Mouse (Mus musculus) left cerebral cortex, postnatal 10 days (tissue): Measurements from ENCODE around the gene Chst11. TPM values are rescaled to one million over a fixed set of nuclear protein-coding genes. Genes with fewer than 3 reads are reported as not detected.

Experiments
- DNase-seq, 2 experiments: peaks; one replicate each; pipeline ENCODE4 v3.0.0; 2021 to 2022; ENCODE audit warnings: low spot score in 2 of 2, mixed read lengths in 1 of 2; ENCODE audit errors: extremely low spot score in 1 of 2
- intact Hi-C: fragments of 180-260 bp; cut with DNase I; formaldehyde crosslinking; loops from one replicate; pipeline ENCODE4 v1.15.1; 2025
- total RNA-seq, 2 experiments: library from RNA; stranded (reverse); gene quantifications; 2 replicates each; pipeline ENCODE4 v1.2.3; 2021

Gene Chst11
- total RNA-seq, 2 experiments from 2014 or later, result 27.3 to 27.8 TPM

GRCm38 (mm10) chr10:82986993-82987349, 1.7 kb downstream of the Chst11 start:
- no peak for DNase-seq
- intact Hi-C loops, result loop anchor here (5.0 kb wide), 3 partner anchors 40 to 205 kb away; no protein-coding TSS in a partner anchor

- intact Hi-C loops, result loop anchor here (5.0 kb wide), 3 partner anchors 40 to 205 kb away; no protein-coding TSS in a partner anchor
- no peak for DNase-seq
These were observed 2.1 kb downstream of the Chst11 start for GRCm38 (mm10) chr10:82987394-82987793.

DNA sequence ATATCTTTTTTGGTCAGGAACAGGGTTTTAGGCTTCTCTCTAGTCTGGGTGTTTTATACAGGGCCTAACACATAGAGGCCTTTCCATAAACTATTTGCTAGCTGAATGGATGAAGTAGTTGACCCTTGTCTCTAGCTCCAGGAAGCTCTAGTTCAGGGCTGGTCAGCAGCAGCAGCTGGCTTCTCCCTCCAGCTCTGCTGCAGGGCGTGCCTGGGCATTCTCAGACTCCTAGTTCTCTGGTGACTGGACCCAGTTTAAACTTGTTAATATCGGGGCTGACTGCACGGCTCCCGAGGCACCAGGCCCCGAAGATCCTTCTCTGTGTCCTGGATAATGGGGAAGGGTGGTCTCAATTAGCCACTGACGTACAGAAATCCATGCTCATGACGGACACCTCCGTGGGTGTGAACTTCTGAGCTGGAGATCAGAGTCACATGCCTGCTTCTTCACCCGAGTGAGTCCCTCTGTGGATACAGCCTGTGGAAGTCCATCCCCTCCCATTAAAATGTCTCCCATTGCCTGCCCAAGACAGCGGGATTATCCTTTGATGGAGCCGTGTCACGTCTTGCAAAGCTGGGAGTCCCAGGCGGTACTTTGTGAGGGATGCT, 4.2 kb downstream of the Chst11 start:
- no peak for DNase-seq
- intact Hi-C loops, result loop anchor here (5.0 kb wide), 3 partner anchors 38 to 203 kb away; no protein-coding TSS in a partner anchor

DNA sequence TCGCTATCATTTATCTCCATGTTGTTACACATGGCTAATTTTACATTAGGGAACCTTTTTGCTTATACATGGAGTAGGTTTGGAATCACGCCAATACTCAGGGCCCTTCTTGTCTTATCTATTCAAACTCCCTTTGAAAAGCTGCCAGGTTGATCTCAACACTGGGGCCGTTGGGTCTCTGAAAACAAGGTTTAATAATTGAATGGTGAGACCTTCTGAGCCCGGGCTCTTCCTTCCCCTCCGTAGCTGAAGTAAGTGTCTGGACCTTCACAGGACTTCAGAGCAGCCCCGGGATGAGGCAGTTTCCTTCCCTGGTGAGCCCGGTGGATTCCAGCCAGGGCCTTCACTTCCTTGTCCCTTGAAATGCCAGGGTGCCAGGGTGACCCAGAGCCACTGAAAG, 5.6 kb downstream of the Chst11 start:
- no peak for DNase-seq
- intact Hi-C loops, result no loop called here

GRCm38 (mm10) chr10:82991756-82992519, 6.6 kb downstream of the Chst11 start:
- no peak for DNase-seq
- intact Hi-C loops, result no loop called here

- DNase-seq, result no peak
- intact Hi-C loops, result no loop called here
These were observed 9.0 kb downstream of the Chst11 start for GRCm38 (mm10) chr10:82994284-82994683.

DNA sequence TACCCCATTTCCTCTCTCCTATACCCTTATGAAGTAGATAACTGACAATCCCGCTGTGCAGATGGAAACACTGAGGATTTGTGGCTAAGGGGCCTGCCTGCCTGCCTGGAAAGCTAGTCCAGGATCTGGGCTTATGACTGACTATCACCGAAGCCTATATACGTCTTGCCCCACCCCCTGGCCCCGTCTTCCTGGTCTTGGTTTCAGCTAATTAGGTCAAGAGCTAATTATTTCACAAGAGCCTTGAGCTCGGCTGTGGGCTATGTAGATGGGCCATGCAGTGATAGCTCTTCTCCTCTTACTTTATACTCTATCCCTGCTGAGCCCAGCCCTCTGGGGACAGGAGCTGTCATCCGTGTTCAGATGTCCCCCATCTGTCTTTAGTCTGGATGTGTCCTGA, 12.2 kb downstream of the Chst11 start:
- intact Hi-C loops, result no loop called here
- no peak for DNase-seq

GRCm38 (mm10) chr10:83000169-83000568, 14.9 kb downstream of the Chst11 start:
- no peak for DNase-seq
- intact Hi-C loops, result no loop called here

DNA sequence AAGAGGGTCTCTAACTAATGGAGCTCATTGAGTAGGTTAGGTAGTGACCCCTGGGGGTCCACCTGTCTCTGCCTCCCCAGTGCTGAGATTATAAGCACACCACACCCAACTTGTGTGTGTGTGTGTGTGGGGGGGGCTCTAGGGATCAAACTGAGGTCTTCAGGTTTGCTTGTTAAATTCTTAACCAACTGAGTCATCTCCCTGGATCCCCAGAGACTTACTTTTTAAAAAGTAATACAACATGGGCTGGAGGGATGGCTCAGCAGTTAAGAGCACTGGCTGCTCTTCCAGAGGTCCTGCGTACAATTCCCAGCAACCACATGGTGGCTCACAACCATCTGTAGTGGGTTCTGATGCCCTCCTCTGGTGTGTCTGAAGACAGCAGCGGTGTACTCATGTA, 15.4 kb downstream of the Chst11 start:
- no peak for DNase-seq
- intact Hi-C loops, result no loop called here

DNA sequence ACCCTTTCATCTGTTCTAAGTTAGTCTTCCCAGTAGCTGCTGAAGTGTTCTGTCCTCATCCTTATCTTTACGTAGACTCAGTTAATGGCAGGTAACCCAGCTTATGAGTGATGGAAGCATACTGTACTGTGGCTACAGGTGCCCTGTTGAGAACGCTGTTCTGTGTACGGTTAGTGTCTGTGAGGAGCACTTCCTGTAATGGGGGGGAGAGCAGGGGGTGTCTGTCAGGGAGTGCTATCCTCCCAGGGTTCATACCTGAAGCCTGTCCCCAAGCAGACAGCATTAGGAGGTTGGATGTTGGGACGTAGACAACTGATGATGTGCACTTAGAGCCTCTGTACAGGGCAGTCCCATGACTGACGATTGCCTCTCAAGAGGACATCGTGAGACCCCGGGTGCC, 18.6 kb downstream of the Chst11 start:
- no peak for DNase-seq
- intact Hi-C loops, result no loop called here

DNA sequence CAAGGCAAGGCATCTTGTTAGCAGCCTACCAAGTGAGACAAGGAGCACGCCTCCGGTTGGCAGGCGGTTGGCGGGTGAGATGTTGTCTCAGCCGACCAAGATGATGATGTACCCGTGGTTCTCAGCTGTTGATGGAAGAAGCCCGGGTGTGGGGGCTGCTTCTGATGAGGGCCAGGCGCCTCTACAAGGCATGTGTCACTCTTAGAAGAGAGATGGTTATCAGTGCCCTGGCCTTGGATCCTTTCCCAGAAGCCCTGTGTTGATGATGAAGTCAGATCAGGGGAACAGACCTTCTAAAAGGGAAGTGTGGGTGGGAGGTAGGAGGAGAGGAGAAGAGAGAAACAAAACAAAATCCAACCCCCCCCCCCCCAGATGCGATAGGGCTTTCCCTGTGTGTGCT, 19.1 kb downstream of the Chst11 start:
- peak in 1 of 2 experiments; percentile 55 for DNase-seq

DNA sequence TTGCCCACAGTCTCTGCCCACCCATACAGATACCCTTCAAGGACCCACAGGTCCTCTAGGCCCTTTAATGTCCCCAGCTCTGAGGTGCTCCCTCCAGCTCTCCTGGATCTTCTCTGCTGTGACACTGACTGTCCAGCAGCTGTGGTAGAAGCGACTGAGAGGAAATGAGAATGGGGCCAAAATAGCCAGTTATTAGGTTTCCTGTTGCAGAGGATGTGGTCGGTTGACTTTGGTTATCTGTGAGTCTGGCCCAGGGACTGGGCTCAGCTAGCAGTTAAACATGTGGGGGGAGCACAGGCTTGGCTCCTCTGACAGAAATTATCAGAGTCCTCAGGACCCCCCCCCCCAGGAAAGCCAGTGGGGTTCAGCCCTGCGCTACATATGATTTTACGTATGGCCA, 19.7 kb downstream of the Chst11 start:
- DNase-seq, result no peak
- intact Hi-C loops, result no loop called here

More for the DNA sequence above, 19.1 kb downstream of the Chst11 start:
- intact Hi-C loops, result no loop called here

DNA sequence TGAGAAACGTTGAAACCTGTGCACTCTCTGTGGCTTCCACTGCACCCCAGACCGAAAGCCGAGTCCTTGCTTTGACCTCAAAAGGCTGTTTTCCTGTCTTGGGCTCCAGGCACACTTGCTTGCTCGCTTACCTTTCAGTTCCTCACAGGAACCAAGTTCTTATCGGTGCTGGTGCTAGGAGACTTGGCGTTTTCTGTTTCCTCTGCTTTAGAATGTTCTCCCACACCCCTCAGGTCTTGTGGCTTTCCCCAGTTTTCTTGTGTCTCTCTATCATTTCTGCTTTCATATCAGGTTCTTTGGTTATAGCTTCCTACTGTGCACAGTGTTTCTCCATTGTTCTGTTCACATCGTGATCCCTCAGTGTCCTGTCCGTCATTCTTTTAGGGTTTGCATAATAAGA, 21.0 kb downstream of the Chst11 start:
- intact Hi-C loops, result no loop called here
- DNase-seq, result no peak

DNA sequence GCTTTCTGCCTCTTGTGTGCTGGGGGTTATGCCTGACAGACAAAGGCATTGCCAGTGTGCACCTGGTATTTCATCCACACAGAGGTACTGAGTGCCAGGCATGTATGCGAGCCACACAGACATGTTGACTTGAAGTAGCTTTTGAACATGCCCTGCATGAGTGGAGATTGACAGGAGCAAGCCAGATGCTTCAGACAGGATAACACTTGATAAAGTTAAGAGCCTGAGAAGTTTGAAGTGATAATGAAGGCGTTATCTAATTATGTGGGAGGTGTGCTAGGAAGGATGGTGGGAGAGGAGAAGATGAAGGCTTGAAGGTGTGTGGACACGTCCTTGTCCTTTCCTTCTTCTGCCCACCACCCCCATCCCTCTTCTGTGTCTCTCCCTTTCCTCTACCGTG, 28.7 kb downstream of the Chst11 start:
- intact Hi-C loops, result no loop called here
- DNase-seq, result no peak

GRCm38 (mm10) chr10:83015919-83016318, 30.6 kb downstream of the Chst11 start:
- intact Hi-C loops, result no loop called here
- no peak for DNase-seq

DNA sequence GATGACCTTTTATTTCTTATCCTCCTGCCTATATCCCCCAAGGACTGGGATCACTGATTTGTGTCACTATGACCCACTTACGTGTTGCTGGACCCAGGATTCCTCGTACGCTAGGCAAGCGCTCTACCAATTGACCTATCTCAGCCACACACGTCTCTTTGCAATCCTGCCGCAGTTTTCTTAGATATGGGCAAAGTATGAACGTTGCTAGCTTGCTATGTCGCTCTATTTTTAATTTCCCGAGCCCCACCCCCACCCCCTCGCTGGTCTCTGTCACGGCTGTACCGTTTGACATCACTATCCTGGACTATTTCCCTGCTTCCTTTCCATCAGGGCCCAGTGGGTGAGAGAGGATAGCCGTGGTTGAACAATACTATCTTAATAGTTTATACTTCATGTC, 31.5 kb downstream of the Chst11 start:
- intact Hi-C loops, result no loop called here
- DNase-seq, result no peak

- DNase-seq, result no peak
- intact Hi-C loops, result no loop called here
These were observed 32.6 kb downstream of the Chst11 start for GRCm38 (mm10) chr10:83017760-83018498.

DNA sequence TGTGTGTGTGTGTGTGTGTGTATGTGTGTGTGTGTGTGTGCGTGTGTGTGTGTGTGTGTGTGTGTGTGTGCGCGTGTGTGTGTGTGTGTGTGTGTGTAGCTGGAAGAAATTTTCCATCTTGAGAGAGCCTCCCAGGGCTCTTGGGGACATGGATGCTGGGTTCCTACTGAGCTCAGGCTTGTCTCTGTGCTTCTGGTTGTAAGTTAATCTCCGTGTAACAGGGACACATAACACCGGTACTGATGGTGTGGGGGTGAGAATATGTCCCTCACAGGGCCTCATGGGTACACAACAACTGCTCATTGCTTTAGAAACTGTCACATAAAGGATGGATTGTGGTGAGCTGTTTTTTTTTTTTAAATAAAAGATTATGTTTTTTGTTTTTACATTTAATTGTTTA, 33.2 kb downstream of the Chst11 start:
- no peak for DNase-seq
- intact Hi-C loops, result no loop called here

DNA sequence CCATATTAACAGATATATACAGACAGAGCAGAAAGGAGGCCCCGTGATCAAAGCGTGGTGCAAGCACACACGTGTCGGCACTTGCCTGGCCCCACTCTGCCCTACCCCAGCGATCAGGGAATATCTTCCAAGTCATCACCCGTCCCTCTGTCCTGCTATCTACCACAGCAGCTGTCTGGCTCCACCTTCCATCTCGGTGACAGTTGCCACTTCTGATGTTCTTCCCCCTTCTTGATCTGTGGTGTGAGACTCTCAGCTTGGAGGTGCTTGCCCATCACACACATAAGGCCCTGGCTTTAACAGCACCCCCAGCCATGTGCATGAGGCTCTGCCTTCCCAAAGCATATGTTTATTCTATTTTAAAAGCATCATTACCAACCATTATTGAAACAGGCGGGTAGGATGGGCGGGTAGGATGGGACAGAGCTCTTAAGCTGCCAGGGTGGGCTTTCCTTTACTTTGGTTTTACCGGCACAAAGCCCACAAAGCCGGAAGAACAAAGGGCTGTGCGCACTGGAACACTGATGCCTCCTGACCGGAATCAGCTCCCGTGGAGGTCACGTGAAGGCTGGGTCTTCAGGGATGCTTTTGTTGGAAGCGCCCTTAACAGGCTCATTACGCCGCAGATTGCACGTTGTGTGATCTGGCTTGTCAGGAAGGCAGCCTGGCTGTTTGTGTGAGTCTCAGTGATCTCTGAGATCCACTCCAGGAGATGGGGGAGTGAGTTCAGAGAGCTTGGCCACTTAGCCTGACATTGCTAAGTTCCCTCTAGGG, 34.4 kb downstream of the Chst11 start:
- intact Hi-C loops, result no loop called here
- peak in 1 of 2 experiments; percentile 53 for DNase-seq
